Comparison of ENCODE assay signal across 9 mouse cellular contexts in genomic region chr4:126199556-126199955, GRCm38 (mm10). TPM values are rescaled to one million over a fixed set of nuclear protein-coding genes. Genes with fewer than 3 reads are reported as not detected.
DNase-seq lines count a peak whose midpoint lies in the region; ATAC-seq lines count a peak whose summit lies in the region.
"Had no signal": no experiment of that assay in that cellular context is flagged by ENCODE, and none has a peak within 500 bp of the region (broad histone marks: within the 10 kb centered on the region; RNA-seq: fewer than 3 reads in every experiment).

No protein-coding gene starts in this region.

- 93% methylated on average over 6 of the region's 6 CpGs for WGBS in forebrain, embryonic 10.5 days
- 93% methylated on average over 6 of the region's 6 CpGs for WGBS in forebrain, embryonic 11.5 days
- 76% methylated on average over 6 of the region's 6 CpGs for WGBS in hindbrain, embryonic 16.5 days
- 66% methylated on average over 6 of the region's 6 CpGs for WGBS in stomach, embryonic 15.5 days

- no peak for DNase-seq in forebrain, embryonic 10.5 days (ENCODE audit: extremely low spot score, low spot score)
- DNase-seq in forebrain, embryonic 11.5 days (ENCODE audit: low spot score): no peak
- no peak for DNase-seq in cerebellum, postnatal 25 days
- no peak for DNase-seq in cerebellum, postnatal 10 days

- peaks cover 36% of the 10 kb centered on the region for H3K4me1 ChIP-seq in forebrain, embryonic 10.5 days
- H3K4me1 ChIP-seq in forebrain, embryonic 11.5 days (replicated peaks; ENCODE audit: control insufficient read depth, insufficient read depth, low read length): peaks cover 9% of the 10 kb centered on the region; the same call in 1 of the 2 replicates
- peaks cover 78% of the 10 kb centered on the region for H3K4me1 ChIP-seq in megakaryocyte, embryonic 14.5 days
- peaks cover 27% of the 10 kb centered on the region for H3K4me1 ChIP-seq in hindbrain, embryonic 16.5 days (ENCODE audit: control insufficient read depth, insufficient read depth, low read depth, low read length)
- peaks cover 18% of the 10 kb centered on the region for H3K4me1 ChIP-seq in stomach, embryonic 15.5 days

- ATAC-seq in forebrain, embryonic 11.5 days (replicated peaks; ENCODE audit: low FRiP score): no peak
- no peak for ATAC-seq in megakaryocyte, adult 5-6 weeks (ENCODE audit: poor library complexity, severe bottlenecking)
- ATAC-seq in hindbrain, embryonic 16.5 days: no peak
- ATAC-seq in stomach, embryonic 15.5 days (ENCODE audit: insufficient read depth, low FRiP score, low read depth): no peak
- ATAC-seq: midbrain, embryonic 16.5 days had no signal

- no peaks in the 10 kb centered on the region for H3K27me3 ChIP-seq in forebrain, embryonic 10.5 days (ENCODE audit: poor library complexity, severe bottlenecking)
- H3K27me3 ChIP-seq in forebrain, embryonic 11.5 days (ENCODE audit: control insufficient read depth, insufficient read depth, low read length): no peaks in the 10 kb centered on the region
- H3K27me3 ChIP-seq in megakaryocyte, embryonic 14.5 days (replicated peaks): no peaks in the 10 kb centered on the region
- H3K27me3 ChIP-seq in hindbrain, embryonic 16.5 days (replicated peaks; ENCODE audit: control insufficient read depth, insufficient read depth, low read length): no peaks in the 10 kb centered on the region
- no peaks in the 10 kb centered on the region for H3K27me3 ChIP-seq in stomach, embryonic 15.5 days (replicated peaks)

- H3K9ac ChIP-seq in forebrain, embryonic 11.5 days (ENCODE audit: low read length): no peak overlapping the region
- no peak overlapping the region for H3K9ac ChIP-seq in hindbrain, embryonic 16.5 days (ENCODE audit: low read depth, low read length)
- H3K9ac ChIP-seq in stomach, embryonic 15.5 days: no peak overlapping the region

- no peak overlapping the region for H3K4me2 ChIP-seq in forebrain, embryonic 11.5 days (ENCODE audit: low read depth, low read length, severe bottlenecking)
- H3K4me2 ChIP-seq in hindbrain, embryonic 16.5 days (ENCODE audit: low read length): peak overlapping the region; percentile 15; the same call in 1 of the 2 replicates
- H3K4me2 ChIP-seq in stomach, embryonic 15.5 days: 0 out of 2 replicates have a peak overlapping the region, but pooled peaks have one; percentile 11

- H3K27ac ChIP-seq in forebrain, embryonic 10.5 days: no peak overlapping the region
- H3K27ac ChIP-seq in forebrain, embryonic 11.5 days (ENCODE audit: low read depth, low read length): no peak overlapping the region
- no peak overlapping the region for H3K27ac ChIP-seq in hindbrain, embryonic 16.5 days (ENCODE audit: low read depth, low read length)
- H3K27ac ChIP-seq in stomach, embryonic 15.5 days: no peak overlapping the region

- peaks cover 59% of the 10 kb centered on the region for H3K36me3 ChIP-seq in forebrain, embryonic 10.5 days (replicated peaks)
- H3K36me3 ChIP-seq in forebrain, embryonic 11.5 days (ENCODE audit: control insufficient read depth, insufficient read depth, low read length): no peaks in the 10 kb centered on the region; the same call in 1 of the 2 replicates
- peaks cover 16% of the 10 kb centered on the region for H3K36me3 ChIP-seq in megakaryocyte, embryonic 14.5 days (replicated peaks; ENCODE audit: low read length)
- no peaks in the 10 kb centered on the region for H3K36me3 ChIP-seq in hindbrain, embryonic 16.5 days (ENCODE audit: control insufficient read depth, insufficient read depth, low read length)
- H3K36me3 ChIP-seq in stomach, embryonic 15.5 days: peaks cover 4% of the 10 kb centered on the region; the same call in 1 of the 2 replicates

- peak overlapping the region; percentile 85; the same call in 1 of the 2 replicates for H3K4me3 ChIP-seq in forebrain, embryonic 10.5 days
- H3K4me3 ChIP-seq in forebrain, embryonic 11.5 days (ENCODE audit: low read depth, low read length): no peak overlapping the region
- peak overlapping the region; percentile 92 for H3K4me3 ChIP-seq in megakaryocyte, embryonic 14.5 days (replicated peaks)
- no peak overlapping the region for H3K4me3 ChIP-seq in hindbrain, embryonic 16.5 days (ENCODE audit: low read length)
- H3K4me3 ChIP-seq in stomach, embryonic 15.5 days (replicated peaks): 0 out of 2 replicates have a peak overlapping the region, but pooled peaks have one; percentile 67

- no peaks in the 10 kb centered on the region for H3K9me3 ChIP-seq in forebrain, embryonic 10.5 days
- no peaks in the 10 kb centered on the region for H3K9me3 ChIP-seq in forebrain, embryonic 11.5 days (ENCODE audit: control insufficient read depth, low read length)
- no peaks in the 10 kb centered on the region for H3K9me3 ChIP-seq in megakaryocyte, embryonic 14.5 days
- H3K9me3 ChIP-seq in hindbrain, embryonic 16.5 days (ENCODE audit: control insufficient read depth, low read length): no peaks in the 10 kb centered on the region
- no peaks in the 10 kb centered on the region for H3K9me3 ChIP-seq in stomach, embryonic 15.5 days

RNA-seq across cellular contexts. Expression of gene Thrap3, which starts 3.0 kb away (rescaled TPM):
- 251 and 256 TPM in 2 replicates for polyA plus RNA-seq in forebrain, embryonic 10.5 days (2016; fragmentation: Nextera tagmentation; extraction: Ambion mirVana)
- 251 and 263 TPM in 2 replicates for polyA plus RNA-seq in forebrain, embryonic 11.5 days (2014; fragmentation: Nextera tagmentation; extraction: Ambion mirVana)
- polyA plus RNA-seq in megakaryocyte, embryonic 14.5 days (2012; ENCODE audit: insufficient read depth, low replicate concordance): 40.8 and 101 TPM in 2 replicates
- total RNA-seq in megakaryocyte, adult 5-6 weeks (2015): 115 and 119 TPM in 2 replicates
- 248 and 291 TPM in 2 replicates for total RNA-seq in megakaryocyte, adult 5-6 weeks (2017)
- polyA plus RNA-seq in hindbrain, embryonic 16.5 days (2015; fragmentation: Nextera tagmentation; extraction: Ambion mirVana): 107 and 120 TPM in 2 replicates
- 182 and 203 TPM in 2 replicates for polyA plus RNA-seq in stomach, embryonic 15.5 days (2015; fragmentation: Nextera tagmentation; extraction: Ambion mirVana)

RNA-seq across cellular contexts. Expression of gene Sh3d21, which starts 36.3 kb away (rescaled TPM):
- 1.5 and 1.6 TPM in 2 replicates for polyA plus RNA-seq in forebrain, embryonic 10.5 days (2016; fragmentation: Nextera tagmentation; extraction: Ambion mirVana)
- 1.6 TPM in 2 replicates for polyA plus RNA-seq in forebrain, embryonic 11.5 days (2014; fragmentation: Nextera tagmentation; extraction: Ambion mirVana)
- 0.16 and 1.2 TPM in 2 replicates for polyA plus RNA-seq in megakaryocyte, embryonic 14.5 days (2012; ENCODE audit: insufficient read depth, low replicate concordance)
- total RNA-seq in megakaryocyte, adult 5-6 weeks (2015): not detected in 2 replicates
- 0.12 TPM in 1 of 2 replicates, not detected in the other for total RNA-seq in megakaryocyte, adult 5-6 weeks (2017)
- 1.3 and 1.5 TPM in 2 replicates for polyA plus RNA-seq in hindbrain, embryonic 16.5 days (2015; fragmentation: Nextera tagmentation; extraction: Ambion mirVana)
- 7.4 and 10.3 TPM in 2 replicates for polyA plus RNA-seq in stomach, embryonic 15.5 days (2015; fragmentation: Nextera tagmentation; extraction: Ambion mirVana)

RNA-seq across cellular contexts. Expression of gene Eva1b, which starts 52.0 kb away (rescaled TPM):
- polyA plus RNA-seq in forebrain, embryonic 10.5 days (2016; fragmentation: Nextera tagmentation; extraction: Ambion mirVana): 19.1 and 20.7 TPM in 2 replicates
- 18.6 and 19.0 TPM in 2 replicates for polyA plus RNA-seq in forebrain, embryonic 11.5 days (2014; fragmentation: Nextera tagmentation; extraction: Ambion mirVana)
- polyA plus RNA-seq in megakaryocyte, embryonic 14.5 days (2012; ENCODE audit: insufficient read depth, low replicate concordance): 18.4 and 56.4 TPM in 2 replicates
- total RNA-seq in megakaryocyte, adult 5-6 weeks (2015): 0.82 and 1.1 TPM in 2 replicates
- total RNA-seq in megakaryocyte, adult 5-6 weeks (2017): 0.24 and 1.3 TPM in 2 replicates
- polyA plus RNA-seq in hindbrain, embryonic 16.5 days (2015; fragmentation: Nextera tagmentation; extraction: Ambion mirVana): 11.8 and 13.7 TPM in 2 replicates
- 59.0 and 60.0 TPM in 2 replicates for polyA plus RNA-seq in stomach, embryonic 15.5 days (2015; fragmentation: Nextera tagmentation; extraction: Ambion mirVana)

RNA-seq across cellular contexts. Expression of gene Map7d1, which starts 56.6 kb away (rescaled TPM):
- polyA plus RNA-seq in forebrain, embryonic 10.5 days (2016; fragmentation: Nextera tagmentation; extraction: Ambion mirVana): 45.6 and 47.1 TPM in 2 replicates
- 80.6 and 83.5 TPM in 2 replicates for polyA plus RNA-seq in forebrain, embryonic 11.5 days (2014; fragmentation: Nextera tagmentation; extraction: Ambion mirVana)
- 90.9 and 105 TPM in 2 replicates for polyA plus RNA-seq in megakaryocyte, embryonic 14.5 days (2012; ENCODE audit: insufficient read depth, low replicate concordance)
- 43.9 and 45.9 TPM in 2 replicates for total RNA-seq in megakaryocyte, adult 5-6 weeks (2015)
- 60.7 and 71.3 TPM in 2 replicates for total RNA-seq in megakaryocyte, adult 5-6 weeks (2017)
- 59.8 and 71.7 TPM in 2 replicates for polyA plus RNA-seq in hindbrain, embryonic 16.5 days (2015; fragmentation: Nextera tagmentation; extraction: Ambion mirVana)
- polyA plus RNA-seq in stomach, embryonic 15.5 days (2015; fragmentation: Nextera tagmentation; extraction: Ambion mirVana): 34.1 and 36.9 TPM in 2 replicates

Comparison
In these comparisons a context has a peak if more than half of its experiments do, and no peak if none do; other contexts are left out.
1. H3K4me3 ChIP-seq: peak in forebrain, embryonic 10.5 days (single experiment), megakaryocyte, embryonic 14.5 days (single experiment) and stomach, embryonic 15.5 days (single experiment); none in forebrain, embryonic 11.5 days (single experiment) and hindbrain, embryonic 16.5 days (single experiment).